Mouse (Mus musculus) thymus, postnatal 4 days (tissue): ENCODE results near the gene Ap1m1.
A peak's percentile ranks its signal among the peaks of the same experiment; 100 is the strongest.

Source experiments
- DNase-seq: peaks from one replicate; pipeline ENCODE4 v3.0.0; 2021

Gene Ap1m1

GRCm38 (mm10) chr8:72239499-72240402, at the start of gene Ap1m1:
Gene Ap1m1 (plus strand): TSS chr8:72240018.
- DNase-seq, result peak; percentile 99

- DNase-seq, result no peak
Measured at GRCm38 (mm10) chr8:72190215-72190539, 49.6 kb upstream of the Ap1m1 start.

GRCm38 (mm10) chr8:72192065-72192464, 47.8 kb upstream of the Ap1m1 start:
- DNase-seq, result no peak

GRCm38 (mm10) chr8:72197997-72198396, 41.8 kb upstream of the Ap1m1 start:
- DNase-seq, result no peak

- no peak for DNase-seq
Measured at GRCm38 (mm10) chr8:72208582-72208981, 31.2 kb upstream of the Ap1m1 start.

GRCm38 (mm10) chr8:72210222-72210621, 29.6 kb upstream of the Ap1m1 start:
- DNase-seq, result no peak

GRCm38 (mm10) chr8:72210710-72211109, 29.1 kb upstream of the Ap1m1 start:
- peak; percentile 23 for DNase-seq

GRCm38 (mm10) chr8:72211846-72212245, 28.0 kb upstream of the Ap1m1 start:
- no peak for DNase-seq

- no peak for DNase-seq
Measured at GRCm38 (mm10) chr8:72212751-72213150, 27.1 kb upstream of the Ap1m1 start, which contains the start of gene Cib3. Gene Cib3 (minus strand): TSS chr8:72212837.

GRCm38 (mm10) chr8:72213536-72213935, 26.3 kb upstream of the Ap1m1 start, which contains the start of gene Gm11034:
Gene Gm11034 (minus strand): TSS chr8:72213636.
- DNase-seq, result no peak

- DNase-seq, result peak; percentile 68
Measured at GRCm38 (mm10) chr8:72215060-72215459, 24.8 kb upstream of the Ap1m1 start.

GRCm38 (mm10) chr8:72215871-72216270, 23.9 kb upstream of the Ap1m1 start:
- no peak for DNase-seq

GRCm38 (mm10) chr8:72218781-72219540, 20.9 kb upstream of the Ap1m1 start:
- DNase-seq, result no peak

GRCm38 (mm10) chr8:72219541-72220363, 20.1 kb upstream of the Ap1m1 start, which contains the start of gene Fam32a:
Gene Fam32a (plus strand): TSS chr8:72219730.
- peak; percentile 84 for DNase-seq

GRCm38 (mm10) chr8:72220758-72221157, 19.1 kb upstream of the Ap1m1 start:
- DNase-seq, result no peak

GRCm38 (mm10) chr8:72222656-72223055, 17.2 kb upstream of the Ap1m1 start:
- no peak for DNase-seq

GRCm38 (mm10) chr8:72240403-72240763, 565 bp downstream of the Ap1m1 start:
- DNase-seq, result no peak

GRCm38 (mm10) chr8:72240951-72241350, 1.1 kb downstream of the Ap1m1 start:
- no peak for DNase-seq

- DNase-seq, result no peak
Measured at GRCm38 (mm10) chr8:72242226-72242625, 2.4 kb downstream of the Ap1m1 start.

GRCm38 (mm10) chr8:72244610-72245009, 4.8 kb downstream of the Ap1m1 start:
- DNase-seq, result no peak

GRCm38 (mm10) chr8:72257171-72257901, 17.5 kb downstream of the Ap1m1 start:
- DNase-seq, result peak; percentile 79

- no peak for DNase-seq
Measured at GRCm38 (mm10) chr8:72257902-72258238, 18.1 kb downstream of the Ap1m1 start.
